Mouse (Mus musculus) gastrocnemius, postnatal 14 days (tissue): ENCODE results near the gene Scai. TPM values are rescaled to one million over a fixed set of nuclear protein-coding genes. Genes with fewer than 3 reads are reported as not detected.
"Not testable (repeated sequence)": the region's sequence is repeated elsewhere in the genome, so short reads cannot be mapped to it uniquely, and the experiment has no call there.

Source experiments
- DNase-seq: peaks from one replicate; pipeline ENCODE4 v3.0.0; 2021; ENCODE audit warnings: mixed read lengths
- intact Hi-C: fragments of 180-260 bp; cut with DNase I; formaldehyde crosslinking; loops from one replicate; pipeline ENCODE4 v1.15.1; 2025; ENCODE audit warnings: low total_unique reads
- total RNA-seq, 2 experiments: library from RNA; stranded (reverse); gene quantifications; 2 replicates each; pipeline ENCODE4 v1.2.3; 2021

Scai gene
- total RNA-seq, 2 experiments from 2014 or later = 3.9 to 4.6 TPM

DNA sequence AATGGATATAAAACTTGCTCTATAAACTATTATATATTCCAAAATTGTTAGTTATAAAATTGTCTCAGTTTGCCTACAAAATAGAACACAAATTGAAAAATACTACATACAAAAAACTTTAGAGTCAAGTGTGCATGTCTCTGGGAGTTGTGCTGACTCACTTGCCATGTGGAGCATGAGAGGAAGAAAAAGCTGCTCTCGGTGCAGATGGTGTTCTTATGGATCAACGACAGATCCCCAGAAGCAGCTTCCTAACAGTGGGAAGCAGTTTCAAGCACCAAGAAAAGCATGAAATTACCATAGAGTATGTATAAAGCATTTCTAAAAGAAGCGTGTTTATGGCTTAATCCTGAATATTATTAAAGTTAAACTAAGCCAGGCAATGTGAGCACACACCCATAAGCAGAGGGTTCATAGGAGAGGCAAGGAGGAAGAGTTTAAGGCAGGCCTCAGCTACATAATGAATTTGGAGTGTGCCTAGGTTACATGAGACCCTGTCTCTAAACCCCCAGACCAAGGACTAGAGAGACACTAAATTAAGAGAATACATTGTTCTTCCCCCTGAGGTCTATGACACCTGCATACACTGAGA is 48.1 kb downstream of the Scai start:
- intact Hi-C loops = no loop called here
- DNase-seq = no peak

DNA sequence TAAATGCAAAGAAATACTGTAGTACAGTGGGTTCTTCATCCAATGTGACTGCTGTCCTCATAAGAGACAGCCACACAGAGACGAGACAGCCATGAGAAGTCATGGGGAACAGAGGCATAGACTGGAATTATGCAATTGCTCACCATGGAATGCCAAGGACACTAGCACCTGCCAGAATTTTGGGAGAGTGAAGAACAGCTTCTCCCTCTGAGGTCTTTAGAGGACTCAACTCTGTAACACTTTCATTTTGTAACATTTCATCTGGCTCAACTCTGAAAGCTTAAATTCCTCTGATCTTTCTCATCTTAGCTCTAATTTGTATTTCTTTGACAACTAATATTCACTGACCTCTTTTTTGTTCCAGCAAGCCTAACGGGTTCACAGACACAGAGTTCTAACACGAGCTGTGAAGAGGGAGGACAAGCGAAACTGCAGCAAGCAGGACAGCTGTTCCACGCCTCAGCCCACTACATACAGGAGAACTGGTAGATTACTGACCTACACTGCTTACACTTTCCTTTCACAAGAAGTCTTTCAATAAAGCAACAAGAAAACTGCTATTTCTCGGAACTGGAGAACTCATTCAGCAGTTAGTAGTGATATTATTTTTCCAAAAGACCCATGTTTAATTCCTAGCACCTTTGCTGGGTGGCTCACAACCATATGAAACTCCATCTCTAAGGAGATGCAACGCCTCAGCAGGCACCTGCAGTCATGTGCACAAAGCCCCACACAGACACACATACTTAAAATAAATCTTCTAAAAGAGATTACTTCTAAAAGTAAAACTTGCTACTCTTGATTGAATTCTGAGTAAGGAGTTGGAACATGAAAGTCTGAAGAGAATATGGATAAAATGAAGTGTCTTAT is 49.7 kb downstream of the Scai start:
- intact Hi-C loops = no loop called here
- peak; percentile 32 for DNase-seq

DNA sequence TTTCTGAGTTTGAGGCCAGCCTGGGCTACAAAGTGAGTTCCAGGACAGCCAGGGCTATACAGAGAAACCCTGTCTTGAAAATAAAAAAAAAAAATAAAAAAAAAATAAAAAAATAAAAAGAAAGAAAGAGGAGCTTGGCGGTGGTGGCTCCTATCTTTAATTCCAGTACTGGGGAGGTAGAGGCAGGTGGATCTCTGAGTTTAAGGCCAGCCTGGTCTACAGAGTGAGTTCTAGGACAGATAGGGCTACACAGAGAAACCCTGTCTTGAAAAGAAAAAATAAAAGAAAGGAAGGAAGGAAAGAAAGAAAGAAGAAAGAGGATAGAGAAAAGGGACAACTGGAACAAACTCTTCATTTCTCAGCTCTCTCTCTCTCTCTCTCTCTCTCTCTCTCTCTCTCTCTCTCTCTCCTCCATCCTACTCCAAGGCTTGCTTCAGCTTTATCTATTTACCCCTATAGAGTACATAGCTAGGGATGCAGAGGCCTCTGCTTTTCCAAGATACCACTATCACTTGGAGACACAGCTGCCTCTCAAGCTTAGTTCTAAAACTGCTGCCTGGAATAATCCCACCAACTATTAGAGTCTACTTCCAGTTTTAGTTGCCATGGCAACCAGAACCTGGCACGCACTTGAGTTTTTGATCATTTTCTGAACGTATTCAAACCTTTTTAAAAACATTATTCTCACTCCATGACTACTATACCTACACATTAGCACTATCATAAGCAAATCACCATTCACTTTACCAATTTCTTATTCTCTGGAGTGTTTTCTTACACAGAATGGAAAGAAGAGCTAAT is 60.8 kb downstream of the Scai start:
- DNase-seq = no peak
- intact Hi-C loops = no loop called here

DNA sequence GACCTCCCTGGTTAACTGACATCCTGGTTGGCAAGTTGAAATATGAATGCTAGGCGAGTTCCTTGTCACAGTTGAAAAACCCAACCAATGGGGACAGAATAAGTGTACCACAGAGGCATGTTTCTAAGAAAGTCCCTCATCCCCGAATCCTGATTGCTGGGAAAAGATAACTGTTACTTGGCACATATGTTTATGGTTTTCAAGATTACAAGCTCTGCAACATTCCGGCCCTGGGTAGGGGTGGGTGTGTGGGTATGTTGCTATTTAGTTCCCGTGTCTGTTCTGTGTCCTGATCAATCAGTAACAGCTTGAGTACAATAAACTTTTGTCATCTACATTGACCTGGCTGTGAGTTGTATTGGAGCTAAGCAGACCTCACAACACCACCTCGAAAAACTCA is 66.4 kb downstream of the Scai start:
- intact Hi-C loops = no loop called here
- DNase-seq = no peak

DNA sequence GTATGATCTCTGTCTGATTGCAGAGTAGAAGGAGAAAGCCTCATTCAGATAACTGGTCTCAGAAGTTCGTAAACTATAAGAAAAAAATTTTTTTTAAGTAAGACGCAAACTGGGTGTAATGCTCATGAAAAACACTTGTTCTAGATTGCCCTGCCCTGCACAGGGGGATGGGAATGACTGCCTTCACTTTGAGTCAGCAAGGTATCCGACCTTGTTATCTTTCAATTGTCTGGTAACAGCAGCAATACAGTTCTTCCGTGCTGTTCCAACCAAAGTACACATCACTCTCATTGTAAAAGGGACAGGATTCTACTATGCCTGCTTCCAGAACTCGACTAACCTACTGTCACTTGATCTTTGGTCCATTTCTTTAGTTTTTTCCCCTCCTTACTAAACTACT is 69.4 kb downstream of the Scai start:
- intact Hi-C loops = no loop called here

DNA sequence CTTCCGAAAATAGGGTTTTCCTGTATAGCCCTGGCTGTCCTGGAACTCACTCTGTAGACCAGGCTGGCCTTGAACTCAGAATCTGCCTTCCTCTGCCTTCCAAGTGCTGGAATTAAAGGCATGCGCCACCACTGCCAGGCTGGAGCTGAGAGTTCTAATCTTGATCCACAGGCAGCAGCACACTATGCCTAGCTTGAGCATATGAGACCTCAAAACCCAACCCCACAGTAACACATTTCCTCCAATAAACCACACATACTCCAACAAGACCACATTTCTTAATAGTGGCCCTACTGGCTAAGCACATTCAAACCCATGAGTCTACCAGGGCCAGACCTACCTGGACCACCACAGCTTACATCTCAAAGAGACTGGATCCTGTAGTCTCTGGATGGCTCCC is 74.0 kb downstream of the Scai start:
- intact Hi-C loops = no loop called here
- no peak for DNase-seq

More for the DNA sequence above, 69.4 kb downstream of the Scai start:
- no peak for DNase-seq

DNA sequence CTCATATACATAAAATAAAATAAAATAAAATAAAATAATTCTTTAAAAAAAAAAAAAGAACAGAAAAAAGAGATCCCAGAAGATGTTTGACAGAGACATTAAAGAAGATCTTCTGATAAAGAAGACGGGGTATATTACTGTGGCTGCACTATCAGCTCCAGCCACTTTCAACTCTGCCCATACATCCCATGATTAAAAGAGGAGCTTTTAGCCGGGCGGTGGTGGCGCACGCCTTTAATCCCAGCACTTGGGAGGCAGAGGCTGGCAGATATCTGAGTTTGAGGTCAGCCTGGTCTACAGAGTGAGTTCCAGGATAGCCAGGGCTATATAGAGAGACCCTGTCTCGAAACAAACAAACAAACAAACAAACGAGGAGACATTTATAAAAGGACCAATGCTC is 76.4 kb downstream of the Scai start:
- no peak for DNase-seq
- intact Hi-C loops = no loop called here

DNA sequence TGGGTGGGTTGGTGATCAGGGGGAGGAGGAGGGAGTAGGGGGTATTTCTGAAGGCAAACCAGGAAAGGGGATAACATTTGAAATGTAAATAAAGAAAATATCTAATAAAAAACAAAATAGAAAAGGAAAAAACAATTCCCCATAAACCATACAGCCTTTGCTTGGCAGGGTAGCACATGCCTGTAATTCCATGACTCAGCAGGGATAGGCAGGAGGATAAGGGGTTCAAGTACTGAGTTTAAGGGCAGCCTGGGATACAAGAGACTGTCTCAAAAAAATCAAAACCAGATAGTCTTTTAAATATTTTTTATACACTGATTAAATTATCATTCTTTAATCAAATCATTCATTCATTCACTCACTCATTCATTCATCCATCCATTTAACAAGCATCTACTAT is 80.0 kb downstream of the Scai start:
- no peak for DNase-seq
- intact Hi-C loops = no loop called here

DNA sequence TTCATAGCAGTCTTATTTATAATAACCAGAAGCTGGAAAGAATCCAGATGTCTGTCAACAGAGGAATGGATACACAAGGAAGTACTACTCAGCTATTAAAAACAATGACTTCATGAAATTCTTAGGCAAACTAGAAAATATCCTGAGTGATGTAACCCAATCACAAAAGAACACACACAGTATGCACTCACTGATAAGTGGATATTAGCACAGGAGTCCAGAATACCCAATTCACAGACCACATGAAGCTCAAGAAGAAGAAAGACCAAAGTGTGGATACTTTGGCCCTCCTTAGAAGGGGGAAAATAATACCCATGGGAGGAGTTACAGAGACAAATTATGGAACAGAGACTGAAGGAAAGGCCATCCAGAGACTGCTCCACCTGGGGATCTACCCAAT is 80.8 kb downstream of the Scai start:
- intact Hi-C loops, DNase-seq: not testable (repeated sequence)

DNA sequence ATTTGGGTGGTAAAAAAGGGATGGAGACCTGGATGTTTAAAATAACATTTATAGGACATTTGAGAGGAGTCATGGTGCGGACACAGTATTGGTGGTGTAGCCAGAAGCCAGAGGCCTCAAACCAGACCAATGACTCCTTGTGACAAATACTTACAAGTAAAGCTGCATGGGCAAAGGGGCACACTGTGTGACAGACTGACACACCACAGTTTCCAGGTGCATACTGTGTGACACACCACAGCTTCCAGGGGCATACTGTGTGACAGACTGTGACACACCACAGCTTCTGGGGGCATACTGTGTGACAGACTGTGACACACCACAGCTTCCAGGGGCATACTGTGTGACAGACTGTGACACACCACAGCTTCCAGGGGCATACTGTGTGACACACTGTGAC is 90.6 kb downstream of the Scai start:
- intact Hi-C loops, DNase-seq: not testable (repeated sequence)

DNA sequence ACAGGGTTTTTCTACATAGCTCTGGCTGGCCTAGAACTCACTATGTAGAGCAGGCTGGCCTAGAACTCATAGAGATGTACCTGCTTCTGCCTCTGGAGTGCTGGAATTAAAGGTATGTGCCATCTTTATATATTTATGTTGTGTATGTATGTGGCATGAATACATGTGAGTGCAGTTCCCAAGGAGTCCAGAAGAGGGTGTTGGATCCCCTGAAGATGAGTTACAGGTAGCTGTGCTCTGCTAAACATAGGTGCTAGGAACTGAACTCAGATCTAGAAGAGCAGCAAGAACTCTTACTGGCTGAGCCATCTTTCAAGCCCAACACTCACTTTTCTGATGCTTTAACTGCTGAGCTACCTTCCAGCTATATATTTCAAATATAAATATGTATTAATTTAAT is 92.5 kb downstream of the Scai start:
- intact Hi-C loops = no loop called here
- no peak for DNase-seq

DNA sequence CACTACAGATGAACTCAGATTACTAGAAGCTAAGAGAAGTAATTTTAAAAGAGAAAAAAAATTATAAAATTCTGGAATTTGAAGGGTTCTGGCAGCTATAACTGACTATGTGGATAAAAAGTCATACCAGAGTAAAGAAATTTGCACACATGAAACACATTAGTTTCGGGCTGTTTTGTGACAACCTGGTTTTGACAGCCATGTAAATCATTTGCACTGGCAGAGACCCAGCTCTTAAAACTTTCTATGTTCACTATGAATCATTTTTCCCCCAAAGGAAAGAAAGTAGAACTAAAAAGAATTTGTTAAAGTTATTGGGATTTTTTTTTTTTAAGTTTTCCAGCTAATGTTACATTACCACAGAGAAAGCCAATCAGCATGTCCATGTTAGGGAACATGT is 98.6 kb downstream of the Scai start:
- DNase-seq = no peak

DNA sequence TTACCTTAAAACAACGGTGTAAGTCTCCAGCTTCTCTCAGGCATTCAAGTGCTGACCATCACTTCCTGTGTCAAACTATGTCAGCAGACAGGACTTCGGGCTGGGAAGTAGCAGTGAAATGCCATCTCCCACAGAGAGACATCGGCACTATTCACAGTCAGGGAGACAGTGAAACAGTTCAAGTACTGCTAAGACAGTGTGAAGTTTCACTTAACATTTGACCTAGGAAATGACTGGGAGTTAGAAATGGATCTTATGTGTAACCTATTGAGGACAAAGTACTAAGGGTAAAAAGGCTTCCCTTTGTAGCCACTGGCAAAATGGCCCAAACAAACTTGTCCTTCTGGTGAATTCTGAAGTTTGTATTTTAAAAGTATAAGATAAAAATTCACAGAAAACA is 107.8 kb downstream of the Scai start:
- DNase-seq = no peak
- intact Hi-C loops = no loop called here

More for the DNA sequence above, 98.6 kb downstream of the Scai start:
- intact Hi-C loops = no loop called here

DNA sequence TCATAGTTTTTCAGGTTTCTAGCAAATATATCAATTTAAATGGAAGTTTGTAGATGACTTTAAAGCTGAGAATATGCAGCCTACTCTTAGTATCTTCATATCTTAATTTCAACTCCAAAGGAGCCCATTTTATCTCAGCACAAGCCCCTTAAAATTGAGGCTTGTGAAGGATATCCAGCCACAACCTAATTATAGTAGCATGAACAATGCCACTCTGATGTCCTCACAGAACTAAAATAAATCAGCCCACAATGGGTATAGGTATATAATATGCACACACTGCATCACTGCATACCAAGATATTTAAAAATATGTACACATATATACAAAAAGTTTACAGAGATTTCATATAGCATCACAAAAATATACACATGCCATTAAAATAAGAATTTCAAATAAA is 119.9 kb downstream of the Scai start:
- intact Hi-C loops = no loop called here
- no peak for DNase-seq

DNA sequence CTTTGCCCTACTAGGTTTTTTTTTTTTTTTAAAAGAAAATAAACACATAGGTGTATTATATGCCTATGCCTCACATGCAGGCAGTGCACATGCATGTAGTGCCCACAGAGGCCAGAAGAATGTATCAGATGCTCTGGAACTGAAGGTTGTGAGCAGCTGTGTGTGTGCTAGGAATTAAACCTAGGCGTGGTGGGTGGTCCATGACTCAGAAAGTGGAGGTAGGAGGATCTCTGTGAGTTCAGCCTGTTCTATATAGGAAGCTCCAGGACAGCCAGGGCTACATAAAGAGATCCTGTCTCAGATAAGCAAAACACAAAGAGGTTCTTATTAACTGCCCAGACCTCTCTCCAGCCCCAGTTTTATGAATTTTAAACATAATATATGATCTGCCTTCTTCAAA is 121.4 kb downstream of the Scai start:
- DNase-seq = no peak
- intact Hi-C loops = no loop called here

DNA sequence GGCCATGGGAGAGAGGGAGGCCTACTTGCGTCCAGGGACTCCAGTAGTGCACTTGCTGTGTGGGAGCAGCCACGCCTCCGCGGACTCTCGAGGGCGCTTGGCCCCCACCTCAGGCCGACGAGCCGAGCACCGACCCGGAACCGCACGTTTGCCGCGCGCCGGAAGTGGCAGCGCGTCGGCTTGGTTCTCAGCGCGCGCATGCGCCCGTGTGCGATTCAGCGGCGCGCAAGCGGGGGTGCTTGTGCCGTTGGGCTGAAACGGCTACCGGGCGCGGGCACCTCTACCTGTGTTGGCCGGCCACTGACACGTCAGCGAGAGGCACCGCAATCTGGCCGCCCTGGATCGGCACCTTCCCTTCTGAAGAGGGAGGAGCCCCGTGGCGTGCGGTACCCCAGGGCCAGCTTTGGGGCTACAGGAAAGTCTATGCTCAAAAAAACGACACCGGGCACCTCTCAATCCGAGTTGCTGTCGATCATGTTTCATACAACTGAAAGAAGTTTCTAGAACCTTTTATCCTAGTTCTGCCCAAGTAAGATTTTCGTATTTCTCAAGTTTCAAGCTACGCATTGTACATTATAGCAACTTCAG is 125.0 kb downstream of the Scai start, which contains the start of gene Golga1:
Gene Golga1 (minus strand): TSS at position 142 of the 588 bp plus-strand sequence.
- intact Hi-C loops = no loop called here

DNA sequence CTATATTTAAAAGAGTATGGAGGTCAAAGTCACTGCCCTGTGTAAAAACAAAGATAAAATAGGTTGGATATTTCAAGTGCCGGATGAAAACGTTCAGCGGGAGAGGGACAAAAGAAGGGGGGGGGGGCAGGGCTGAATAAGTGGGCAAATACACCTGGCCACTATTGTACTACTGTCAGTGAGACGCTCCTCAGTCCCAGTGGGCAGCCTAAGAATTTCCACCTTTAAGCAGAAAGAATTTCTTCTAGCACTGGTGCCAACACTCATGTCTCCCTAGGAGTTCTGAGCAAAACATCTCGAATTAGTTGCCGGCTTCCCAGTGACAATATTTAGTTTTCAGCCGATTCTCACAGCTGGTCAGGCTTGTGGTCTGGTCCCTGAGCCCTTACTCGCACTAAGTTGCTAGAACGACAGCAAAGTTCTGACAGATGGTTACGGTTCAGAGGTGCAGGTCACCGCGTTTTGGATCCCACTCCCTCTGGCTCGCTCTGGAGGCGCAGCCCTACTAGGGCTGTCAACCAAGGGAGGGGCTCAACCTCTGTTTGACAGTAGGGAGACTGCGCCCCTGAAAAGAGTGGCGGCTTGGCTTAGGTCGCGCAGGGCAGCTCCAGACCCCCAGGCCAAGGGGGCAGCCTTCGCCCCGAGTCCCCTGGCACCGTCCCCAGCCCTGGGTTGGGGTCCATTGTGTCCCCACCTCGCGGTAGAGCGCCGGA is 125.7 kb downstream of the Scai start:
- intact Hi-C loops = no loop called here
- DNase-seq = no peak

More for the DNA sequence above, 125.0 kb downstream of the Scai start, which contains the start of gene Golga1:
- DNase-seq = peak; percentile 93

DNA sequence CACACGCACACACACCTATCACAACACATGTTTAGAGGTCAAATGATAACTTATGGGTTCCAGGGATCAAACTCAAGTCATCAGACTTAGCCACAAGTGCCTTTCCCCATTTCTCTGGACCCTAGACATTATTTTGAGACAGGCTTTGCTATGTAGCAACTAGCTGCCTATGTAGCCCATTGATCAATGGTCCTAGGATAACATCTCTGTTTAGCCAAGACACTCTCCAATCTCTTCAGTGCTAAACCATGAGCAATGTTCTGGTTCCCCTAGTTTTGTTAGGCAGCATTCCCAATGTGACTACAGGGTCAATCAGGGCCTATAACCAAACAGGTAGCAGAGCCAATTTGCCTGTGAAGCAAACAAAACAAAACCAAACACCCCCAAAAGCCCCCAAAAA is 142.0 kb downstream of the Scai start:
- no peak for DNase-seq
- intact Hi-C loops = no loop called here

DNA sequence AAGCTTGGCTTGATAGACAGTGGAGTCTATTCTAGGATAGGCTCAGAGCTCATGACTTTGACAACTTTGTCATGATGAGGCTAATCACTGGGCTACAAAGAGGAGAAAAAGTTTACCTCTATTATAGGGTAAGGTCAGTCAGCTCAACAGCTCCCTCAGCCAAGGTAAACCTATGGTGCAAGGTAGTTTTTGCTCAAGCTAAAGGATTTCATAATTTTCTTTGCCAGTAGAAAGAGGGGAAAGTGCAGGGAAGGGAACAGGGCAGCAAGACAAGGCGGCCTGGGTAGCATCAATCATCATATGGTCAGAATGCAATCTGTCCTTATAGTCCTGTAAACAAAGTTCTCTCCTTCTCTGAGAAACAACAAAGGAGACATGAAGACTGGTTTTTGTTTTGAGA is 150.3 kb downstream of the Scai start:
- DNase-seq = no peak
- intact Hi-C loops = no loop called here
